Mouse (Mus musculus) midbrain, embryonic 12.5 days (tissue): Measurements from ENCODE around the gene Dicer1. TPM values are rescaled to one million over a fixed set of nuclear protein-coding genes. Genes with fewer than 3 reads are reported as not detected.

Experiments used
- ATAC-seq: fragments of 200-750 bp; cut with Nextera tagmentation; 2 replicates; pipeline ENCODE4 v1.8.0; 2017; ENCODE audit warnings: low read depth, moderate TSS enrichment, moderate library complexity; ENCODE audit not compliant: low FRiP score
- H3K27ac ChIP-seq: fragments of 300-500 bp; sonication (generic); replicated peaks from 2 replicates; pipeline ENCODE4 v1.5.1; 2016; ENCODE audit warnings: mild to moderate bottlenecking
- H3K27me3 ChIP-seq: fragments of 300-500 bp; sonication (generic); 2 replicates; pipeline ENCODE4 v1.6.1; 2016; ENCODE audit warnings: mild to moderate bottlenecking
- H3K36me3 ChIP-seq: fragments of 300-500 bp; sonication (generic); 2 replicates; pipeline ENCODE4 v1.6.1; 2016
- H3K4me1 ChIP-seq: fragments of 300-500 bp; sonication (generic); 2 replicates; pipeline ENCODE4 v1.6.1; 2016
- H3K4me2 ChIP-seq: fragments of 300-500 bp; sonication (generic); replicated peaks from 2 replicates; pipeline ENCODE4 v1.6.1; 2016; ENCODE audit warnings: mild to moderate bottlenecking, moderate library complexity
- H3K4me3 ChIP-seq: fragments of 300-500 bp; sonication (generic); 2 replicates; pipeline ENCODE4 v1.5.1; 2016; ENCODE audit warnings: mild to moderate bottlenecking
- H3K9ac ChIP-seq: fragments of 300-500 bp; sonication (generic); replicated peaks from 2 replicates; pipeline ENCODE4 v1.6.1; 2016; ENCODE audit warnings: mild to moderate bottlenecking, moderate library complexity
- H3K9me3 ChIP-seq: fragments of 300-500 bp; sonication (generic); 2 replicates; pipeline ENCODE4 v1.6.1; 2016; ENCODE audit warnings: mild to moderate bottlenecking
- WGBS: fragments of 180-500 bp; shearing (Covaris S2); methylation state at CpG from one replicate; pipeline ENCODE4 v1.1.7; 2016; 5-methylcytosine and 5-hydroxymethylcytosine counted together
- polyA plus RNA-seq: library from polyadenylated mRNA; unstranded; fragments of >200 nt; fragmentation: Nextera tagmentation; extraction: Ambion mirVana; gene quantifications from 2 replicates; pipeline ENCODE4 v1.2.1, GENCODE M21; 2016

Dicer1 gene
- polyA plus RNA-seq, 1 experiment from 2014 or later: 55.9 TPM

DNA sequence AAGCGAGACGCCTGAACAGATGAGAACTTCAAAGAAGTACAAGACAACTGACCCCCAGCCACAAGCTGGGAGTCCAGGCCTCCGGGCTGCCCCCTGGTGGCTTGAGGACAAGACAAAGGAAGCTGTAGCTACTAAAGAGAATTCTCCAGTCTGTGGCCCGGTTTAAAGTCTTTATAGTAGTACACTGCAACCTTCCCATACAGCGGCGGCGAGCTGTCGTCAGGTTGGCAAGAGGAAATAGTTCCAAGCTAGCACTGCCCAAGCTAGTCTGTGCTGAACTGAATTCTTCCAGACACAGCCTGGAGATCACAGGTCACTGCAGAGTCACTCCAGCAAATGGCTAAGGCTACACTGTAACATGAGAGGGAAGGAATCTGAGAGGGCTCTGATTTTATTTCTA, 52.0 kb downstream of the Dicer1 start:
- no peaks in the 10 kb centered on the region for H3K27me3 ChIP-seq
- H3K4me1 ChIP-seq: no peaks in the 10 kb centered on the region
- H3K9ac ChIP-seq: no peak overlapping the region
- no peak overlapping the region for H3K4me3 ChIP-seq
- no peak for ATAC-seq
- peaks cover 89% of the 10 kb centered on the region for H3K36me3 ChIP-seq
- 58% methylated on average over 8 of the region's 8 CpGs for WGBS
- H3K4me2 ChIP-seq: no peak overlapping the region
- no peak overlapping the region for H3K27ac ChIP-seq
- no peaks in the 10 kb centered on the region for H3K9me3 ChIP-seq

DNA sequence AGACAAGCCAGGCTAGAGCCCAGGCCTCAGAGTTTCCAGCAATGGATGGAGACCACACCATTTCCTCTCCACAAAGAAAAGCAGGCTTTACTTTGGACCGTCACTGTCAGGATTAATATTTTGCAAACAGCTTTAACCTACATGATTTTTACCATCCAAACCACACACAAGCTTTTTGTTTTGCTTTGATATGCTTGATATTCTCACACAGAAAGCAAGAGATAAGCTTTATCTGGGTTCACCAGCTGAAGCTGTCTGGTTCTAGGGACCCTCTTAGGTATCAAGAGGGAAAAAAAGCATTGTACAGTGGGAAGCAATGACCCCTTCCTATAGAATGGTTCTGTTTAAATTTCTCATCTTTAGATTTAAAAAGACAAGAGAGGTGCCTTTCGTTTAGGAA, 56.2 kb downstream of the Dicer1 start:
- Histone ChIP-seq H3K27ac (no peak overlapping the region), H3K36me3 (peaks cover 67% of the 10 kb centered on the region), H3K4me2 (no peak overlapping the region), H3K9ac (no peak overlapping the region), H3K4me3 (no peak overlapping the region), H3K4me1 (0 out of 2 replicates have a peak, but pooled peaks cover 8% of the 10 kb centered on the region), H3K9me3 (no peaks in the 10 kb centered on the region), H3K27me3 (no peaks in the 10 kb centered on the region)
- whole genome bisulfite sequencing: 92% methylated on average over 2 of the region's 2 CpGs
- ATAC-seq: no peak

DNA sequence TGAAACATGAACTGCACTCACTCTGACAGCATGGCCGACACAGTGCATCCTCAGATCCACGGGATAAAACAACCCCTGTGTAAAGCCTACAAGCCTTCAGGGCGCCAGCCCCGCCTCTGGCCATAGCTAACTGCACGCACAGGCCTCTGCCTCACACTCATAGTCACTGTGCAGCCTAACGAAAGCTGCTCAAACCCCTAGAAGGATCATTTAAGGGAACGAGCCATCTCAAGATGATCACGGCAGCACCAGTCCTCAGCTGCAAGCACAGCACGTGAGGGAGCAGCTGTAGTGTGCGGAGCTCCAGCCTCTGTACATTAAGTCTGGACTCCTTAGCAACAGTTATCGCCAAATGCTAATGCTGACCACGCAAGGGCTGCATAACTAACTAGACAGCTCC, 58.9 kb downstream of the Dicer1 start:
- WGBS: 65% methylated on average over 12 of the region's 12 CpGs
- H3K4me1 ChIP-seq: 0 out of 2 replicates have a peak, but pooled peaks cover 8% of the 10 kb centered on the region
- H3K4me3 ChIP-seq: no peak overlapping the region
- H3K27me3 ChIP-seq: no peaks in the 10 kb centered on the region
- H3K4me2 ChIP-seq: no peak overlapping the region
- H3K27ac ChIP-seq: peak overlapping the region; percentile 22; the same call in 1 of the 2 replicates
- peaks cover 62% of the 10 kb centered on the region for H3K36me3 ChIP-seq
- H3K9ac ChIP-seq: no peak overlapping the region
- ATAC-seq: peak; percentile 66
- no peaks in the 10 kb centered on the region for H3K9me3 ChIP-seq

DNA sequence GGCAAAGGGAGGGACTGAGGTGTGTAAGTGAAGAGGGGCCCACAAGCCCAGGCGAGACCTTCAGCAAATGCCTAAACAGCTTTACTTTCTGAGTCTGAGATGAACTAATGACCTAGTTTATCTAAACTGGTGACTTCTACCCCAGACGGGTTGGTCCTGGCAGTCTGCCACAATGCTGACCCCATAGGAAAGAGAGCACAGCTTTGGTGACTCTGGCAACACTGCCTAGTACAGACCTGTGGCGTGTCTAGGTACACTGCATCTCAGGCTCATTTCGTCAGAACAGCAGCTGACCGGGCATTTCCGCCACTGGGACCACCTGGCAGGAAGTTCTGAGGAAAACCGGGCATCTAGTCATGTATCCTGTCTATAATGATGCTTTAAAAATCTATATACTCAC, 61.3 kb downstream of the Dicer1 start:
- Histone ChIP-seq H3K27me3 (no peaks in the 10 kb centered on the region), H3K4me2 (no peak overlapping the region), H3K4me1 (0 out of 2 replicates have a peak, but pooled peaks cover 8% of the 10 kb centered on the region), H3K9ac (no peak overlapping the region), H3K4me3 (no peak overlapping the region), H3K36me3 (peaks cover 52% of the 10 kb centered on the region), H3K27ac (no peak overlapping the region), H3K9me3 (no peaks in the 10 kb centered on the region)
- ATAC-seq: no peak
- 91% methylated on average over 7 of the region's 7 CpGs for WGBS

DNA sequence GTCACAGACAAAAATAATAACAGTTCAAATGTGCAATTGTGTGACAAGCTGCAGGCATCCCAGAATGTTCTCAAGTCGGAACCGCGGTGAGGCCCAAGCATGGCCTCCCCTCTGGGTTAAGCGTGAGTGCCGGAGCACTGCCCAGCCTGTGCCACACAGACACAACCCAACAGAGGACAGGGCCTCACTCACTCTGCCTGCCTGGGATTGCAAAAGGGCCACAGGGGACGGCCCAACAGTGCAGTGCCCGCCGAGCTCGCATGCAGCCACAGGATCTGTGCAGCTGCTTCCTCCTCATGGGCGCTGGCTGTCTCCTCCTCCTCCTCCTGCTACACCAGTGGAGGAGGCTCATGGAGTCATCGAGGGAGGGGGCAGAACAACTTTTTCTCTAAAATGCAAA, 62.9 kb downstream of the Dicer1 start:
- no peak overlapping the region for H3K4me2 ChIP-seq
- 0 out of 2 replicates have a peak, but pooled peaks cover 8% of the 10 kb centered on the region for H3K4me1 ChIP-seq
- H3K9me3 ChIP-seq: no peaks in the 10 kb centered on the region
- 92% methylated on average over 11 of the region's 11 CpGs for WGBS
- H3K4me3 ChIP-seq: no peak overlapping the region
- H3K27me3 ChIP-seq: no peaks in the 10 kb centered on the region
- no peak overlapping the region for H3K9ac ChIP-seq
- peaks cover 37% of the 10 kb centered on the region for H3K36me3 ChIP-seq
- no peak for ATAC-seq
- no peak overlapping the region for H3K27ac ChIP-seq

DNA sequence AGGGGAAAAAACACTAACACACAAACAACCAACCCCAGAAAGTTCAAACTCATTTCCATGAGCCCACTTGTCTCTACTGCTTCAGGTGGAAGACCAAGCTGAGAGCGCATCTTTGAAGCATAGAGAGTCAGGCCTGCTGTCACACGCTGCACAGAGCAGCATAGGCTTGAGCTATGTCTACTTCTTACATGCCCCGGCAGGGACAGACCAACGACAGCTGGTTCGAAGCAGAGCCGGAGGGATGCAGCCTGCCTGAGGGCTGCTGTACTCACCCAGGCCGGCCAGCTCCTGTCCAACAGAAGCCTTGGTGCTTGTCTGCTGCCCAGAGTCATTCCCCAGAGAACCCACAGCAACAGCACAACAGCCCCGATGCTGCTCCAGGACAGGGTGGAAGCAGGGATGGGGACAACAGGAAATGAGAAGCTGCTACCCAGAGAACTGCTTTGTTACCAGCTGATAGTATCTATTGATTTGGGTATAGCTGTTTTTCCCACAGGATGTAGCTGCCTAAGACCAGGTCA, 67.3 kb downstream of the Dicer1 start:
- no peak overlapping the region for H3K9ac ChIP-seq
- peaks cover 17% of the 10 kb centered on the region for H3K36me3 ChIP-seq
- H3K27ac ChIP-seq: no peak overlapping the region
- H3K4me2 ChIP-seq: no peak overlapping the region
- H3K4me3 ChIP-seq: no peak overlapping the region
- H3K27me3 ChIP-seq: no peaks in the 10 kb centered on the region
- 83% methylated on average over 8 of the region's 8 CpGs for WGBS
- no peak for ATAC-seq
- peaks cover 6% of the 10 kb centered on the region; the same call in 1 of the 2 replicates for H3K9me3 ChIP-seq
- peaks cover 2% of the 10 kb centered on the region; the same call in 1 of the 2 replicates for H3K4me1 ChIP-seq

DNA sequence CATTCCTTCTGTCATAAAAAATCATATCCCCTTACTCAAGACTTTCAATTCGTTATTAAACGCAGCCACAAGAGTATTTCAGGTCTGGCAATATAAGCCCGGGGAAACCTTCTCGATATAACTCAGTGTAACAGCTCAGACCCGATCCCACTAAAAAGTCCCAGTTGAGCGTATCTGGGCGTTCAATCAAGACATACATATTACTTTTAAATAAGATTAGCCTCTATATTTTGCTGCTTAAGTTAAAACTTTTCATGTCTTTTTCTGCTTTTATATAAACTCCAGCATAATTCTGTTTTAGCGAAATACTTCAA, 72.0 kb downstream of the Dicer1 start:
- Histone ChIP-seq H3K9ac (no peak overlapping the region), H3K4me2 (no peak overlapping the region), H3K4me3 (no peak overlapping the region), H3K36me3 (no peaks in the 10 kb centered on the region), H3K9me3 (peaks cover 6% of the 10 kb centered on the region; the same call in 1 of the 2 replicates), H3K27ac (no peak overlapping the region), H3K4me1 (peaks cover 20% of the 10 kb centered on the region), H3K27me3 (peaks cover 20% of the 10 kb centered on the region; the same call in 1 of the 2 replicates)
- no peak for ATAC-seq
- 85% methylated on average over 8 of the region's 8 CpGs for WGBS

DNA sequence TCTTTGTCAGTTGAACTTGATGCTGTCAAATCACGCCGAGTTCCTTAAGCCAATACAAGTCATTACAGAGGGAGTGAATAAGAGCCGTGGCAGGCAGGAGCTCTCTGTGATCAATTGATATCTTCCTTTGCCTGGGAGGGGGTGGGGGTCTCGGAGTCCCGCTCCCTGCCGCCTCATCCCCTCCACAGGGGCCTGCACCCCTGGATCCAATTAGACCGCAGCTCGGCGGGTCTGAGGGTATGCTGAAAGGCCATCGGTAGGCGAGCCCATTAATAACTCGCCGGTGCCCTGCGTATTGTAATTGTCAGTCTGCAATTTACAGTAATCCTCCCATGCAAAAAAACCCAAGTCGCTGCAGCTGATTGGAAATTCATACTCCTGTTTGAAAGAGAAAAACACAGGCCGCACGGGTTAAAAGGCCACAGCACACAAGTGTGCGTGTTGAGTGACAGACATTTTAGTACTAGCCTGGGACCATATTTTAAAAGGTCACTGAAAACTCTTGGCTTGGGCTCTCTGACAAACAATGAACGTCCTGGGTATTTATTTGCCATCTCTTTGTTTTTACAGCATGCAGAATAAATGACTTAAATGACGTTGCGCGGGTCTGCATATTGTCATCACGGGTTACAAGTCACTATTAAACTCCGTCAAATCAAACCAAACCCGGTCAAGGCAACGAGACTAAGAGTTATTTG, 72.5 kb downstream of the Dicer1 start:
- peak overlapping the region; percentile 27 for H3K4me2 ChIP-seq
- H3K4me3 ChIP-seq: no peak overlapping the region
- H3K9ac ChIP-seq: no peak overlapping the region
- H3K4me1 ChIP-seq: peaks cover 20% of the 10 kb centered on the region
- ATAC-seq: no peak
- peaks cover 20% of the 10 kb centered on the region; the same call in 1 of the 2 replicates for H3K27me3 ChIP-seq
- 34% methylated on average over 26 of the region's 26 CpGs for WGBS
- H3K27ac ChIP-seq: 0 out of 2 replicates have a peak overlapping the region, but pooled peaks have one; percentile 11
- no peaks in the 10 kb centered on the region for H3K36me3 ChIP-seq
- peaks cover 6% of the 10 kb centered on the region; the same call in 1 of the 2 replicates for H3K9me3 ChIP-seq

DNA sequence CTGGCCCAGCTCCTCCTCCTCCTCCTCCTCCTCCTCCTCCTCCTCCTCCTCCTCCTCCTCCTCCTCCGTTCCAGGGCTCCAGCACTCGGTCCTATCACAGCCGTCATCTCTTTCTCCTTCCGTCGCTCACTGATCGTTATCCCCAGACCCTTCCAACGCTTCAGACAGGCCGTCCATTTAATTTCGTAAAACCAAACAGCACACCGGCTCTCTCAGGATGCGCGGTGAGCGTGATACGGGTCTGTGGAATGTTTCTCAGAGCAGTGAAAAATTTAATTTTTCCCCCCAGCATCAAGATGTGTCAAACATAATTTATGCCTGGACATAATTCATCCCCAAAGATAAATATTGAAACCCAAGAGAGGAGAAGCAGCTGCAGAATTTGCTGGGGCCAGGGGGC, 73.3 kb downstream of the Dicer1 start:
- Histone ChIP-seq H3K9me3 (peaks cover 3% of the 10 kb centered on the region; the same call in 1 of the 2 replicates), H3K36me3 (no peaks in the 10 kb centered on the region), H3K27me3 (peaks cover 20% of the 10 kb centered on the region; the same call in 1 of the 2 replicates), H3K4me3 (no peak overlapping the region), H3K4me1 (peaks cover 20% of the 10 kb centered on the region), H3K4me2 (peak overlapping the region; percentile 27; the same call in 1 of the 2 replicates), H3K9ac (0 out of 2 replicates have a peak overlapping the region, but pooled peaks have one; percentile 17), H3K27ac (0 out of 2 replicates have a peak overlapping the region, but pooled peaks have one; percentile 49)
- 59% methylated on average over 10 of the region's 14 CpGs for whole genome bisulfite sequencing
- no peak for ATAC-seq

DNA sequence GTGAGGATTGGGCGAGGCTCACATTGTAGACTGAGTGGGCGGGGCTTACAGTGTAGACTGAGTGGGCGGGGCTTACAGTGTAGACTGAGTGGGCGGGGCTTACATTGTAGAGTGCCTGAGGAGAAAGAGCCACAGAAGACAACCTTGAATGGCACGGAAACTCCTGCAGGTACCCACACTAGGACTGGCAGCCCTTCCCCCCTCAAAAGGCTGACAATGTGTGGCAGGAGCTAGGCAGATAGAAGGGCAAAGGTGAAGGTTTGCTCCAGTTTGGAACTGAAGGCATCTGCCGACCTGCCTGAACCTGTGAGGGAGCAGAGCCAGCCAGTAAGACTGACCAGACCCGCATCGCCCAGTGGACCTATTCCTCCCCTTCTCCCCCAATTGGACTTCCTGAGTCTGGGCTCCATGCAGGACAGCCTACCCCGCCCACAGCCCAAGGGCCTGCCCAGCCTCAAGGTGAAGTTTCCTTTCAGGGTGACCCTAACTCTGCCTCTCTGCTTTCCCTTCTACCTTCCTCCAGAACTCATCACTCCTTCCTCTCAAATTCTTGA, 74.3 kb downstream of the Dicer1 start:
- Histone ChIP-seq H3K4me3 (no peak overlapping the region), H3K9me3 (no peaks in the 10 kb centered on the region), H3K9ac (no peak overlapping the region), H3K4me2 (no peak overlapping the region), H3K27ac (no peak overlapping the region), H3K27me3 (peaks cover 20% of the 10 kb centered on the region; the same call in 1 of the 2 replicates), H3K4me1 (peaks cover 20% of the 10 kb centered on the region), H3K36me3 (no peaks in the 10 kb centered on the region)
- 85% methylated on average over 9 of the region's 9 CpGs for WGBS
- ATAC-seq: 0 out of 2 replicates have a peak, but pooled peaks have one; percentile 32

DNA sequence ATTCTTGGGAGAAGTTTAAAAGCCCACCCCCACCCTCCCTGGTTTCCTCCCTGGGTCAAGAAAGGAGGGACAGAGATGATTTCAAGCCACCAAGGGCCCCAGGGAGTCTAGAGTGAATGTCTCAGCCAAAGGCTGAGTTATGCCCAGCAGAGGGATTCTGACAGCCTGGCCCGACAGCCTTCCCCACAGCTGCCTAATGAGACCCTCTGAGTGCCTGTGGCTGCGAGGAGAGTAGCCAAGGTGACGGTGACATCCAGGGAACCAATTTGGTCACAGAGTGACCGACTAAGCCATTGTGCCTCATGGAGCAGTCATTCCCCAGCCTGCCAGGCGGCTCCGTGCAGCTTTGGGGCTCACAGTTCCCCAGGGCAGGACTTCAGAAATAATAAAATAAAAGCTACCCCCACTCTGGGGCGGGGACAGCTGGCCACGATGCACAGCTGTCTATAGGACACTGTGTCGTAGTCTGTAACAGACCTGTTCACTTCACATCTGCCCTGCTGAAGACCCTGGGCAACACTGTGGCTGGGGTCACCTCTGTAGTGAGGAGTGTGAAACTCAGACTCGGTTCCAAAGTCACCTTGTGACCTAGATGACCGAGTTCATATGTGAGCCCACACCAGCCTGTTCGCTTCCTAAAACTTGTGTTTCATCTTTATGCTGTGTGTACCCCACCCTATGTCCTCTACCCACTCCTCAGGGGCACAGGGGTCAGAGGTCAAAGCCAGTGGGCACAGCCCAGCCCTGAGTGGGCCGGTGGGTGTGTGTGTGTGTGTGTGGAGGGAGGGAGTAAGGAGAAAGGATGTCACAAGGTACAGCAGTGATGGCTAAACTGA, 75.0 kb downstream of the Dicer1 start:
- H3K4me1 ChIP-seq: peaks cover 20% of the 10 kb centered on the region
- 67% methylated on average over 13 of the region's 13 CpGs for WGBS
- peak; percentile 35 for ATAC-seq

More for the DNA sequence above, 75.0 kb downstream of the Dicer1 start:
- no peak overlapping the region for H3K4me2 ChIP-seq
- no peaks in the 10 kb centered on the region for H3K36me3 ChIP-seq
- no peak overlapping the region for H3K27ac ChIP-seq
- H3K4me3 ChIP-seq: no peak overlapping the region
- H3K9ac ChIP-seq: no peak overlapping the region
- H3K9me3 ChIP-seq: no peaks in the 10 kb centered on the region
- H3K27me3 ChIP-seq: peaks cover 20% of the 10 kb centered on the region; the same call in 1 of the 2 replicates
